Mouse (Mus musculus) testis, adult 2 months (tissue): Measurements from ENCODE around the gene Atxn7l3. TPM values are rescaled to one million over a fixed set of nuclear protein-coding genes. Genes with fewer than 3 reads are reported as not detected.

Experiments
- H3K27ac ChIP-seq: fragments of 200-500 bp; 2 replicates; pipeline ENCODE4 v1.5.1; 2012; ENCODE audit warnings: low read depth, low read length; ENCODE audit not compliant: control insufficient read depth, insufficient read depth
- H3K27me3 ChIP-seq: fragments of 200-500 bp; 2 replicates; pipeline ENCODE4 v1.6.1; 2012; ENCODE audit warnings: mild to moderate bottlenecking, low read length, moderate library complexity; ENCODE audit not compliant: control insufficient read depth, insufficient read depth
- H3K36me3 ChIP-seq: fragments of 200-500 bp; 2 replicates; pipeline ENCODE4 v1.6.1; 2012; ENCODE audit warnings: mild to moderate bottlenecking, low read length; ENCODE audit not compliant: control insufficient read depth, insufficient read depth
- H3K4me1 ChIP-seq: fragments of 200-500 bp; 2 replicates; pipeline ENCODE4 v1.6.1; 2012; ENCODE audit warnings: low read length; ENCODE audit not compliant: control insufficient read depth, insufficient read depth
- H3K4me3 ChIP-seq: fragments of 200-500 bp; 2 replicates; pipeline ENCODE4 v1.5.1; 2012; ENCODE audit warnings: low read depth, mild to moderate bottlenecking, low read length, moderate library complexity, mixed read lengths; ENCODE audit not compliant: control insufficient read depth
- CTCF ChIP-seq: fragments of 200-500 bp; IDR thresholded peaks from 2 replicates; pipeline ENCODE4 v1.5.1; 2012; ENCODE audit warnings: low read depth, mild to moderate bottlenecking, inconsistent platforms, low read length, moderate library complexity; ENCODE audit not compliant: control insufficient read depth, insufficient read depth, insufficient replicate concordance
- POLR2A ChIP-seq: fragments of 200-500 bp; IDR thresholded peaks from 2 replicates; pipeline ENCODE4 v1.6.1; 2012; ENCODE audit warnings: low read depth, mild to moderate bottlenecking, inconsistent platforms, low read length, moderate library complexity; ENCODE audit not compliant: control insufficient read depth
- polyA plus RNA-seq: library from polyadenylated mRNA; depleted of rRNA; stranded (reverse); fragments of >200 nt; gene quantifications from 2 replicates; pipeline ENCODE4 v1.2.3, GENCODE M21; 2012

Gene Atxn7l3
- polyA plus RNA-seq, 1 experiment, result 16.8 TPM

- no peaks in the 10 kb centered on the region for H3K27me3 ChIP-seq
- H3K36me3 ChIP-seq, result peaks cover 2% of the 10 kb centered on the region; the same call in 1 of the 2 replicates
- no peak for TF ChIP-seq POLR2A
- TF ChIP-seq CTCF, result no peak
- no peak overlapping the region for H3K27ac ChIP-seq
- peaks cover 13% of the 10 kb centered on the region for H3K4me1 ChIP-seq
- no peak overlapping the region for H3K4me3 ChIP-seq
Measured at GRCm38 (mm10) chr11:102293971-102294370, 2.5 kb downstream of the Atxn7l3 start.

- H3K4me1 ChIP-seq, result peaks cover 10% of the 10 kb centered on the region
- H3K27me3 ChIP-seq, result no peaks in the 10 kb centered on the region
- H3K36me3 ChIP-seq, result peaks cover 2% of the 10 kb centered on the region; the same call in 1 of the 2 replicates
- no peak overlapping the region for H3K4me3 ChIP-seq
- TF ChIP-seq POLR2A, result no peak
- no peak for TF ChIP-seq CTCF
- no peak overlapping the region for H3K27ac ChIP-seq
Measured at GRCm38 (mm10) chr11:102291051-102291535, 5.3 kb downstream of the Atxn7l3 start.

GRCm38 (mm10) chr11:102290141-102290540, 6.3 kb downstream of the Atxn7l3 start:
- Histone ChIP-seq H3K4me3 (no peak overlapping the region), H3K36me3 (peaks cover 2% of the 10 kb centered on the region; the same call in 1 of the 2 replicates)
- TF ChIP-seq POLR2A, result no peak
- no peak for TF ChIP-seq CTCF

GRCm38 (mm10) chr11:102289511-102290100, 6.8 kb downstream of the Atxn7l3 start:
- no peak for TF ChIP-seq POLR2A
- TF ChIP-seq CTCF, result no peak
- H3K36me3 ChIP-seq, result peaks cover 2% of the 10 kb centered on the region; the same call in 1 of the 2 replicates
- H3K27ac ChIP-seq, result no peak overlapping the region
- no peaks in the 10 kb centered on the region for H3K4me1 ChIP-seq
- no peak overlapping the region for H3K4me3 ChIP-seq
- no peaks in the 10 kb centered on the region for H3K27me3 ChIP-seq

More at GRCm38 (mm10) chr11:102290141-102290540, 6.3 kb downstream of the Atxn7l3 start:
- H3K27ac ChIP-seq, result no peak overlapping the region
- no peaks in the 10 kb centered on the region for H3K27me3 ChIP-seq
- peaks cover 3% of the 10 kb centered on the region for H3K4me1 ChIP-seq

DNA sequence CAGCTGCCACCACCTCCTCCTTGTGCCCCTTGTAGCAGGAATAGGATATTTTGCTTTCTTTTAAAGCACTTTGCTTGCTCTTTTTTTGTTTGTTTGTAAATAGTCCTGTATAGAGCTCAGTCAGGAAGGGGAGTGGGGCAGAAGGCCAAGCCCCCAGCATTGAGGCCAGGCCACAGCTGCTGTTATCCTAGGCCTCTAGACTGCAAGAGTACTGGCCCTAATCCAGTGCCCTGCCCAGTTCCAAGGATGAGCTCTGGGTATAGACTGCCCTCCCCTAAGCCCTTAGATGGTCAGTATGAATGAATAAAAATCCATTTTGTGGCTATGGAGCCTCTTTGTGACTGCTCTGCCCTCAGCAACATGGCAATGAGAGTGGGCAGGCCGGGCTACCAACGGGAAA, 7.5 kb downstream of the Atxn7l3 start:
- H3K4me3 ChIP-seq, result no peak overlapping the region
- H3K36me3 ChIP-seq, result peaks cover 2% of the 10 kb centered on the region; the same call in 1 of the 2 replicates
- H3K27ac ChIP-seq, result no peak overlapping the region
- TF ChIP-seq POLR2A (no peak), CTCF (no peak)
- H3K27me3 ChIP-seq, result no peaks in the 10 kb centered on the region
- H3K4me1 ChIP-seq, result no peaks in the 10 kb centered on the region; the same call in 1 of the 2 replicates

DNA sequence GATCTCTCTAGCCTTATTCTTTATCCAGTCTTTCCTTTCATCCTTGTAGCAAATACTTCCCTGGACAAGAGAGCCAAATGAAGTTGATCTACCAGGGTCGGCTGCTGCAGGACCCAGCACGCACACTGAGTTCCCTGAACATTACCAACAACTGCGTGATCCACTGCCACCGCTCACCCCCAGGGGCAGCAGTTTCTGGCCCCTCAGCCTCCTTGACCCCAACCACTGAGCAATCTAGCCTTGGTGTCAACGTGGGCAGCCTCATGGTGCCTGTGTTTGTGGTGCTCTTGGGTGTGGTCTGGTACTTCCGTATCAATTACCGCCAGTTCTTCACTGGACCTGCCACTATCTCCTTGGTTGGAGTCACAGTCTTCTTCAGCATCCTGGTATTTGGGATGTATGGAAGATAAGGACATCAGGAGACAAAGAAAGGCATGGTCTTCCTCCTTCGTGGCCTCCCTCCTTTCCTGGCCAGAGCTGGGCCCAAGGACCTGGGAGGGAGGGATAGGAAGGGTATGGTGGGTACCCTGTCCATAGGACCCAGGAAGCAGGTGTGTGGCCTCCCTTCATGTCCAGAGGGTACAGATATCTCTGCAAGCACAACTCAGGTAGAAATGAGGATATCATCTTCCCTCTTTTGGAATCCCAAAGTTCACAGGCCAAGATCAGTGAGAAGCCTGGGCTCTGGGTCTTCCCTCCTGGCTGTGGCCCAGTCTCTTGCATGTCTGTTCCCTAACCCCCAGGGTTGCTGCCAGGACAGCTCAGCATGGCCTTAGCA, 8.2 kb downstream of the Atxn7l3 start:
- H3K36me3 ChIP-seq, result peaks cover 2% of the 10 kb centered on the region; the same call in 1 of the 2 replicates
- H3K27ac ChIP-seq, result no peak overlapping the region
- H3K4me1 ChIP-seq, result no peaks in the 10 kb centered on the region; the same call in 1 of the 2 replicates
- H3K4me3 ChIP-seq, result no peak overlapping the region
- H3K27me3 ChIP-seq, result no peaks in the 10 kb centered on the region
- TF ChIP-seq POLR2A, result no peak

DNA sequence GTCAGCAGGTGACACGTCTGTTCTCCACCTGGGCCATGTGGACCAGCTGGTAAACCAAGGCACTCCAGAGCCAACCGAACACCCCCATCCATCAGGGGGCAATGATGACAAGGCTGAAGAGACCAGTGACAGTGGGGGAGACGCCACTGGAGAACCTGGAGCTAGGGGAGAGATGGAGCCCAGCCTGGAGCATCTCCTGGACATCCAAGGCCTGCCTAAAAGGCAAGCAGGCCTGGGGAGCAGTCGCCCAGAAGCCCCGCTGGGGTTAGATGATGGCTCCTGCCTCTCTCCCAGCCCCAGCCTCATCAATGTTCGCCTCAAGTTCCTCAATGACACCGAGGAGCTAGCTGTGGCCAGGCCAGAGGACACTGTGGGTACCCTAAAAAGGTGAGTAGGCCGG, 8.9 kb downstream of the Atxn7l3 start:
- Histone ChIP-seq H3K4me1 (no peaks in the 10 kb centered on the region; the same call in 1 of the 2 replicates), H3K4me3 (no peak overlapping the region), H3K27ac (no peak overlapping the region), H3K27me3 (no peaks in the 10 kb centered on the region), H3K36me3 (peaks cover 2% of the 10 kb centered on the region; the same call in 1 of the 2 replicates)
- TF ChIP-seq CTCF (no peak), POLR2A (no peak)
